Mouse (Mus musculus) left cerebral cortex, postnatal 25 days (tissue): Measurements from ENCODE around the gene Ccn2. TPM values are rescaled to one million over a fixed set of nuclear protein-coding genes. Genes with fewer than 3 reads are reported as not detected.
A peak's percentile ranks its signal among the peaks of the same experiment; 100 is the strongest.

ENCODE experiments used
- DNase-seq, 2 experiments: peaks; one replicate each; pipeline ENCODE4 v3.0.0; 2022; ENCODE audit warnings: low spot score in 2 of 2, mixed read lengths in 1 of 2
- intact Hi-C: fragments of 180-260 bp; cut with DNase I; formaldehyde crosslinking; loops from one replicate; pipeline ENCODE4 v1.15.1; 2025
- total RNA-seq, 2 experiments: library from RNA; stranded (reverse); gene quantifications; 2 replicates each; pipeline ENCODE4 v1.2.3; 2021

The Ccn2 gene
- 10 to 100 TPM; 24.1 to 25.6 TPM for total RNA-seq

DNA sequence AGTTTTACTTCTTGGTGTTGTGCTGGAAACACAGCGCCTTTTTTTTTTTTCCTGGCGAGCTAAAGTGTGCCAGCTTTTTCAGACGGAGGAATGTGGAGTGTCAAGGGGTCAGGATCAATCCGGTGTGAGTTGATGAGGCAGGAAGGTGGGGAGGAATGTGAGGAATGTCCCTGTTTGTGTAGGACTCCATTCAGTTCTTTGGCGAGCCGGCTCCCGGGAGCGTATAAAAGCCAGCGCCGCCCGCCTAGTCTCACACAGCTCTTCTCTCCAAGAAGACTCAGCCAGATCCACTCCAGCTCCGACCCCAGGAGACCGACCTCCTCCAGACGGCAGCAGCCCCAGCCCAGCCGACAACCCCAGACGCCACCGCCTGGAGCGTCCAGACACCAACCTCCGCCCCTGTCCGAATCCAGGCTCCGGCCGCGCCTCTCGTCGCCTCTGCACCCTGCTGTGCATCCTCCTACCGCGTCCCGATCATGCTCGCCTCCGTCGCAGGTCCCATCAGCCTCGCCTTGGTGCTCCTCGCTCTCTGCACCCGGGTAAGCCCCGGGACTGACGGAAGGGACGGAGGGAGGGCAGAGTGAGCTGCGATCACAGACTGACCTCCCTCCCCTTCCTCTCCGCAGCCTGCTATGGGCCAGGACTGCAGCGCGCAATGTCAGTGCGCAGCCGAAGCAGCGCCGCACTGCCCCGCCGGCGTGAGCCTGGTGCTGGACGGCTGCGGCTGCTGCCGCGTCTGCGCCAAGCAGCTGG lies at the start of gene Ccn2:
Gene Ccn2 (plus strand): TSS at position 193 of the 753 bp plus-strand sequence.
- peak; percentile 41 to 63 for DNase-seq
- intact Hi-C loops = no loop called here

DNA sequence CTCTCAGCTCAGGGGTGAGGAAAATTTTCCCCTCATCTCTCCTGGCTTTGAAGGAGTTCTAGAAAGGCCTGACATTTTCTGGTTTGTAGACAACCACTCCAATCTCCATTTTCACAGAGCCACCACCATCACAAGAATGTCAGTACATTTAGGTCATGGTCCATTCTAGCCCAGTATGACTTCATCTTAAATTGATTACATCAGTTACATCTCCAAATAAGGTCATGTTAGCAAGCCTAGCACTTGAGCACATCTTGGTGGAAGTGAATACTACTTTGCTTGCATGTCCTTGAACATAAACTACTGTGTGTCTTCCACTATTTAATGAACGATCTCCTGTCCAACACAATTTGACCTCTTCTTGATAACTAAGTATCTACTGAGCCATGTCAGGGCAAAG lies 42.4 kb upstream of the Ccn2 start:
- no peak for DNase-seq
- intact Hi-C loops = no loop called here

- DNase-seq = no peak
- intact Hi-C loops = no loop called here
Measured at GRCm38 (mm10) chr10:24554091-24554490, 41.2 kb upstream of the Ccn2 start.

GRCm38 (mm10) chr10:24558366-24558765 lies 36.9 kb upstream of the Ccn2 start:
- intact Hi-C loops = no loop called here
- DNase-seq = no peak

- intact Hi-C loops = no loop called here
- DNase-seq = no peak
Measured at GRCm38 (mm10) chr10:24569691-24570420, 25.4 kb upstream of the Ccn2 start.

DNA sequence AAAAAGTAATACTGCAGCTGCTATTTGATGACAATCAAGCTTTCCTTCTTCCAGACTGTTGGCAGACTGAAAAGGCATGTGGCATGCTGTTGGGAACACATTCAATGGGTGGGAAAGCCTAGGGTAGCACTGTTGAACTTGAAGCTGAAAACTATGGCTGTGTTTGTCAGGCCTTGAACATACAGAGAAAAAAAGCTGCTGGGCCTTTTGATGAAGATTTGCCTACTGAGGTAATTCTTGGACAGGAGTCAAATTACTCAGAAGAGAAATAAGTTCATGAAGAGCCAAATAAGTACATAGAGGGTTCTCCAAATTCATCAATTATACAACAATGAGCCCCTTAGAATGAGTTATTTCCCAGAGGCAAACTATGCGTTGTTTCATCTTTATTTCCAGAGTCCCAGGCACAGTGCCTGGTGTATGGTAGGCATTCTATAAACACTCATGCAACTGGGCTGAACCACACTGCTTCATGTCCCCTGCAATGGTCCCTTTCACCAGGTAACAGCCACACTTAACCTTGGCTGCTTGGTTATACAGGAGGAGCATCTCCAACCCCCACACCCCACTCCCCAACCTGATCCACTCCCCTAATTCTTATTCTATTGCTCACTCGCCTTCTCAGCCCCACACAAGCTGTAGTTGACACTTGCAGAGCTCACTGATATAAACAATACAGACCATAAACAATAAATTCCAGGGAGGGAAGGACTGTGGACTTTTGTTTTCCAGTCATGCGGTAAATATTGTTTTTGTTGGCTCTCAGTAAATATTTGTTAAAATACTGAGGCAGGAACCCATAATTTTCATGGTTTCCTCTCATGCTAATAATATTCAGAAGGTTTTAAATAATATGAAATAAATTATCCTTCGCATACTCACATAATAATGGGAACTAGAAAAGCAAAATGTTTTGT lies 22.9 kb upstream of the Ccn2 start:
- DNase-seq = no peak
- intact Hi-C loops = no loop called here

- no peak for DNase-seq
- intact Hi-C loops = no loop called here
Measured at GRCm38 (mm10) chr10:24573484-24573883, 21.8 kb upstream of the Ccn2 start.

GRCm38 (mm10) chr10:24581076-24581475 lies 14.2 kb upstream of the Ccn2 start:
- DNase-seq = no peak
- intact Hi-C loops = no loop called here

DNA sequence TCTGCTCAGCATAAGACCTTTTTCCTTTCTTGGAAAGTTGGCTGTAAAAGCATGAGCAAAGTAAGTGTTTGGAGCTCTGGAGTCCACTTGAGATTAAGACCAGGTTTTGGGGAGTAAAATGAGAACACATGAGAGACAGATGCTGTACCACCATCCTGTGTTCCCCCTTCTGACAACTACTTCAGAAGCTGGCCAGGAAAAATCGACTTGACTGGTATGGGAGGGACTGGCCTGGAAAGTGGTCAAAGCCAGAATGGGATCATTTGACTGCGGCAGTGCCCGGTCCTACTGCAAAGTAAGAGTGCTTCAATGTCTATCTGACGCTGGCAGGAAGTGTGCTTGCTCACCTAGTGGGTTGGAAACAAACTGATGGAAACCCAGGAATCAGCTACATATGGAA lies 6.4 kb upstream of the Ccn2 start:
- intact Hi-C loops = no loop called here
- DNase-seq = no peak

GRCm38 (mm10) chr10:24589238-24589637 lies 6.0 kb upstream of the Ccn2 start:
- intact Hi-C loops = no loop called here

GRCm38 (mm10) chr10:24590546-24590945 lies 4.7 kb upstream of the Ccn2 start:
- DNase-seq = no peak
- intact Hi-C loops = loop anchor here (2.0 kb wide), 1 partner anchor 208 kb away; no protein-coding TSS in a partner anchor

More at GRCm38 (mm10) chr10:24589238-24589637, 6.0 kb upstream of the Ccn2 start:
- no peak for DNase-seq

- DNase-seq = peak; percentile 80 to 87
- intact Hi-C loops = loop anchor here (2.0 kb wide), 1 partner anchor 208 kb away; no protein-coding TSS in a partner anchor
Measured at GRCm38 (mm10) chr10:24591136-24591535, 4.1 kb upstream of the Ccn2 start.

DNA sequence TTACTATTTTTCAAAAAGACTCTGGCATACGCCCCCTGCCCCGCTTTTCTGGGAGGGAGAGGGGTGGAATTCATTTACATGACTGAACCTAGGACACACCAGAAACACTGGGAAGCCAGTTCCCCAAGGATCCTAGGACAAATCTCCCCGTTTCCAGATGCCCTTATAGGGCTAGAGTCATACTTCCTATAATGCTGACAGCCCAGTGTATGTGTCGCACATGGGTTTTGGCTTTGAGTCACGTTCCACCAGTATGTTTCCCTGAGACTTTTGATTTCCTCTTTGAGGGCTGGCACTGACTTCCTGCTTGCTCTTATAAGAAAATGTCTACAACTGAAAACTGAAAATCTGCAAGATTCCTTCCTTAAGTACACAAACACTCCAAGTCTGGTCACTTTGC lies 3.5 kb upstream of the Ccn2 start:
- intact Hi-C loops = loop anchor here (2.0 kb wide), 1 partner anchor 209 kb away; no protein-coding TSS in a partner anchor
- no peak for DNase-seq

DNA sequence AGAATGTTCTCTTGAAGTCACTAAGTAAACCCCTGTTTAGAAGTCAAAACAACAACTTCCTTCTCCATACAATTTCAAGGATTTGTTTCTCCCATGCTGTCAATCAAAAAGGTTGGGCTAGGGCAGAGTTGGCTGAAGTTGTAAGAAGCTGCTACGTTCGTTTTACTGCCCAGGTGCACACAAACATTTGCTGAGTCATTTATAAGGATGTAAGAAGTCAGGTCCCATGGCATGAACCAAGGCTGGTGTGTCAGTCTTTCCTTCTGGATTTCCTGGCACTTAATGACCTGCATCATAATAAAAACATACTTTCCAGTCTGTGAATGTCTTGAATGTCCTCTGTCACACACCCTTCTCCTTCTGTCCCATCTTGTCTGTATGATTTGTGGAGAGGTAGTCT lies 2.9 kb upstream of the Ccn2 start:
- no peak for DNase-seq
- intact Hi-C loops = no loop called here

GRCm38 (mm10) chr10:24592969-24593368 lies 2.3 kb upstream of the Ccn2 start:
- intact Hi-C loops = no loop called here
- DNase-seq = no peak

DNA sequence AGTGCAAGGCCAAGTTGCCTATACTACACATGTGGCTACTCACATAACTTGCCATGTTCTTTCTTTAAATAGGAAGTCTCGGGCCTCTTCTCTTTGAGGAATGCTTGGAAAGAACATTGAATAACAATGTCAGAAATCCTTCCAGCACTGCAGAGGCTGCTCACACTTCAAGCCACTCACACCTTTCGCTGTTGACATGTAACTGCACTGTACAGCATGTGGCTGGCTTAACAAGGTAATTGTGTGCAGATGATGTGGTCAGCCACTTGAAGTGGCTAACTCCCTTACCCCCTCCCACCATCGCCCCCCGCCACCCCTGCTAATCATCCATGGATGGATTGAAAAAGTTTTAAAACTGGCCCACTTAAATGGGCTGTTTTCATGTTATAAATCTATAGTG lies 1.7 kb upstream of the Ccn2 start:
- intact Hi-C loops = no loop called here

DNA sequence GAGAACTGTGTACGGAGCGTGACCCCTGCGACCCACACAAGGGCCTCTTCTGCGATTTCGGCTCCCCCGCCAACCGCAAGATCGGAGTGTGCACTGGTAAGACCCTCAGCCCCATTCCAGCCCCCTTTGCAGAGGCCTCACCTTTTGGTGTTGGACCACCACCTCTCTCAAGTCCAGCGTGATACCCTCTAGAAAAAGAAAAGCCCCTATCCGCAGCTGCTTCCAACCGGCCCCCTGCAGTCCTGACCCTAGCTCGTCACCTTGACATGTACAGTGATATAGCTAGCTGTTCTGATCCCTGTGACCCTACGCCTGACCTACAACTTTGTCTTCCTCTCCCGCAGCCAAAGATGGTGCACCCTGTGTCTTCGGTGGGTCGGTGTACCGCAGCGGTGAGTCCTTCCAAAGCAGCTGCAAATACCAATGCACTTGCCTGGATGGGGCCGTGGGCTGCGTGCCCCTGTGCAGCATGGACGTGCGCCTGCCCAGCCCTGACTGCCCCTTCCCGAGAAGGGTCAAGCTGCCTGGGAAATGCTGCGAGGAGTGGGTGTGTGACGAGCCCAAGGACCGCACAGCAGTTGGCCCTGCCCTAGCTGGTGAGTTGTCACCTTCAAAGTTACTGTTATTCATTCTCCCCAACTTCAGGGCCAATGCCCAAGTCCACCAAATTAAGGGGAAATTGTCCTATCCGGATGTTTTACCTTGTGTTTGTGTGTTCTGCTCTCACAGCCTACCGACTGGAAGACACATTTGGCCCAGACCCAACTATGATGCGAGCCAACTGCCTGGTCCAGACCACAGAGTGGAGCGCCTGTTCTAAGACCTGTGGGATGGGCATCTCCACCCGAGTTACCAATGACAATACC lies 994 bp downstream of the Ccn2 start:
- DNase-seq = peak in 1 of 2 experiments; percentile 15
- intact Hi-C loops = no loop called here

More for the DNA sequence above, 1.7 kb upstream of the Ccn2 start:
- DNase-seq = no peak

DNA sequence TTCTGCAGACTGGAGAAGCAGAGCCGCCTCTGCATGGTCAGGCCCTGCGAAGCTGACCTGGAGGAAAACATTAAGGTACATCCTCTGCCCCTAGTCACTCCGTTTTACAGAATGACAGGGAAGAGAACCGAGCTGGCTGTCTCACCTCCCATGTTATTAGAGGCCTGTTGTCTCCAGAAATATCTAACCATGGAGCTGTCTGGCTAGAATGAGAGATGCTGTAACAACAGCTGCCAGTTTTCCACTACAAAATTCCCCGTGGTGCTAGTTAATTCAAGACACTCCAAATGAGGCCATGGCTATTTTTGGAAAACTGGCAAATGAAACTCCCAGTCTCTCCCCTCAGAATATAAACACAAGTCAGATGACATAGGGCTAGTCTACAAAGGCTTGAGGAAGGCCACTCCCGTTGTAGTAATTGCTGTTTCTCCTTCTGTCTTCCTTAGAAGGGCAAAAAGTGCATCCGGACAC lies 1.7 kb downstream of the Ccn2 start:
- intact Hi-C loops = no loop called here
- peak in 1 of 2 experiments; percentile 21 for DNase-seq

DNA sequence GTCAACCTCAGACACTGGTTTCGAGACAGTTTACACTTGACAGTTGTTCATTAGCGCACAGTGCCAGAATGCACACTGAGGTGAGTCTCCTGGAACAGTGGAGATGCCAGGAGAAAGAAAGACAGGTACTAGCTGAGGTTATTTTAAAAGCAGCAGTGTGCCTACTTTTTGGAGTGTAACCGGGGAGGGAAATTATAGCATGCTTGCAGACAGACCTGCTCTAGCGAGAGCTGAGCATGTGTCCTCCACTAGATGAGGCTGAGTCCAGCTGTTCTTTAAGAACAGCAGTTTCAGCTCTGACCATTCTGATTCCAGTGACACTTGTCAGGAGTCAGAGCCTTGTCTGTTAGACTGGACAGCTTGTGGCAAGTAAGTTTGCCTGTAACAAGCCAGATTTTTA lies 2.5 kb downstream of the Ccn2 start:
- intact Hi-C loops = no loop called here
- DNase-seq = no peak
